Mouse (Mus musculus) ES-E14 (cell line): ENCODE measurements around the gene Dnajc14.

Experiments used
- CHD2 ChIP-seq: IDR thresholded peaks from 2 replicates; pipeline ENCODE4 v1.6.1; 2014; ENCODE audit warnings: mild to moderate bottlenecking, low read depth, low read length, inconsistent platforms
- HCFC1 ChIP-seq: IDR thresholded peaks from 2 replicates; pipeline ENCODE4 v1.6.1; 2012; ENCODE audit warnings: low read length, inconsistent platforms, borderline replicate concordance; ENCODE audit not compliant: insufficient read depth
- ZNF384 ChIP-seq: IDR thresholded peaks from 2 replicates; pipeline ENCODE4 v1.6.1; 2012; ENCODE audit warnings: low read depth, low read length, inconsistent platforms

DNA sequence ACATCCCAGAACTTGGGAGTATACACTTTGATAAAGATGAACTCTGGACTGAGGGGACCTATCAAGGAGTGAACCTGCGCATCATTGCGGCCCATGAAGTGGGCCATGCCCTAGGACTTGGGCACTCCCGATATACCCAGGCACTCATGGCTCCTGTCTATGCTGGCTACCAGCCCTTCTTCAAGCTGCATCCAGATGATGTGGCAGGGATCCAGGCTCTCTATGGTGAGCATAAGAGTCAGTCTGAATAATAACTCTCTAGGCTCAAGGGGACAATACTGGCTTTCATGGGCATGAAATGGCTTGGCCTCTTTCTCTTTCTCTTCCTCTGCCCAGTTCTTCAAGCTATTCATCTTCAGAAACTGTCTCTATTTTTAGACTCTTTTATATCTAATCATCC lies 8.3 kb upstream of the Dnajc14 start:
- TF ChIP-seq ZNF384 = no peak
- no peak for TF ChIP-seq HCFC1
- TF ChIP-seq CHD2 = no peak
